Mouse (Mus musculus) left cerebral cortex, adult 9 months (tissue): ENCODE results near the gene Topbp1.

Source experiments
- DNase-seq, 2 experiments: peaks; one replicate each; pipeline ENCODE4 v3.0.0; 2022; ENCODE audit warnings: low spot score in 2 of 2

Topbp1 gene

GRCm38 (mm10) chr9:103385600-103385999 lies 80.6 kb downstream of the Topbp1 start:
- no peak for DNase-seq

- no peak for DNase-seq
Measured at GRCm38 (mm10) chr9:103386573-103386972, 81.6 kb downstream of the Topbp1 start.

GRCm38 (mm10) chr9:103387011-103387653 lies 82.1 kb downstream of the Topbp1 start:
- DNase-seq, result no peak

- DNase-seq, result no peak
Measured at GRCm38 (mm10) chr9:103389261-103389660, 84.2 kb downstream of the Topbp1 start.

GRCm38 (mm10) chr9:103391796-103392372 lies 86.9 kb downstream of the Topbp1 start:
- no peak for DNase-seq

GRCm38 (mm10) chr9:103393256-103393655 lies 88.2 kb downstream of the Topbp1 start:
- DNase-seq, result no peak

GRCm38 (mm10) chr9:103398509-103399157 lies 93.6 kb downstream of the Topbp1 start:
- DNase-seq, result peak in 1 of 2 experiments; percentile 12
